Mouse (Mus musculus) liver, embryonic 11.5 days (tissue): Measurements from ENCODE around the gene Itgb6. TPM values are rescaled to one million over a fixed set of nuclear protein-coding genes. Genes with fewer than 3 reads are reported as not detected.

Source experiments
- ATAC-seq: fragments of 200-750 bp; cut with Nextera tagmentation; replicated peaks from 2 replicates; pipeline ENCODE4 v1.8.0; 2017; ENCODE audit warnings: moderate number of reproducible peaks, mild to moderate bottlenecking, moderate TSS enrichment, moderate library complexity; ENCODE audit not compliant: low FRiP score
- DNase-seq: peaks from one replicate; pipeline ENCODE4 v3.0.0-alpha.2; 2017; ENCODE audit warnings: low spot score
- H3K27ac ChIP-seq: fragments of 300-500 bp; sonication (generic); 2 replicates; pipeline ENCODE4 v1.5.1; 2014; ENCODE audit warnings: mild to moderate bottlenecking, low read depth, low read length, control low read depth
- H3K27me3 ChIP-seq: fragments of 300-500 bp; sonication (generic); replicated peaks from 2 replicates; pipeline ENCODE4 v1.6.1; 2014; ENCODE audit warnings: low read length, mixed read lengths; ENCODE audit not compliant: control insufficient read depth, insufficient read depth
- H3K36me3 ChIP-seq: fragments of 300-500 bp; sonication (generic); 2 replicates; pipeline ENCODE4 v1.6.1; 2014; ENCODE audit warnings: mild to moderate bottlenecking, low read length, moderate library complexity, mixed read lengths; ENCODE audit not compliant: control insufficient read depth, insufficient read depth
- H3K4me1 ChIP-seq: fragments of 300-500 bp; sonication (generic); replicated peaks from 2 replicates; pipeline ENCODE4 v1.6.1; 2014; ENCODE audit warnings: low read length, mixed read lengths; ENCODE audit not compliant: control insufficient read depth, insufficient read depth
- H3K4me2 ChIP-seq: fragments of 300-500 bp; sonication (generic); 2 replicates; pipeline ENCODE4 v1.6.1; 2014; ENCODE audit warnings: mild to moderate bottlenecking, control low read depth, moderate library complexity
- H3K4me3 ChIP-seq: fragments of 300-500 bp; sonication (generic); 2 replicates; pipeline ENCODE4 v1.5.1; 2014; ENCODE audit warnings: low read depth, low read length, control low read depth
- H3K9ac ChIP-seq: fragments of 300-500 bp; sonication (generic); 2 replicates; pipeline ENCODE4 v1.6.1; 2014; ENCODE audit warnings: low read depth, low read length, control low read depth
- H3K9me3 ChIP-seq: fragments of 300-500 bp; sonication (generic); 2 replicates; pipeline ENCODE4 v1.6.1; 2016; ENCODE audit warnings: low read length, inconsistent platforms, mixed read lengths; ENCODE audit not compliant: control insufficient read depth
- WGBS: fragments of 180-500 bp; shearing (Covaris S2); extraction: QIAGEN DNeasy Blood & Tissue Kit; methylation state at CpG from one replicate; pipeline ENCODE4 v1.1.7; 2014; 5-methylcytosine and 5-hydroxymethylcytosine counted together
- polyA plus RNA-seq: library from polyadenylated mRNA; unstranded; fragments of >200 nt; fragmentation: Nextera tagmentation; extraction: Ambion mirVana; gene quantifications from 2 replicates; pipeline ENCODE4 v1.2.1, GENCODE M21; 2014

Itgb6 gene
- polyA plus RNA-seq, 1 experiment from 2014 or later: 0.23 TPM

DNA sequence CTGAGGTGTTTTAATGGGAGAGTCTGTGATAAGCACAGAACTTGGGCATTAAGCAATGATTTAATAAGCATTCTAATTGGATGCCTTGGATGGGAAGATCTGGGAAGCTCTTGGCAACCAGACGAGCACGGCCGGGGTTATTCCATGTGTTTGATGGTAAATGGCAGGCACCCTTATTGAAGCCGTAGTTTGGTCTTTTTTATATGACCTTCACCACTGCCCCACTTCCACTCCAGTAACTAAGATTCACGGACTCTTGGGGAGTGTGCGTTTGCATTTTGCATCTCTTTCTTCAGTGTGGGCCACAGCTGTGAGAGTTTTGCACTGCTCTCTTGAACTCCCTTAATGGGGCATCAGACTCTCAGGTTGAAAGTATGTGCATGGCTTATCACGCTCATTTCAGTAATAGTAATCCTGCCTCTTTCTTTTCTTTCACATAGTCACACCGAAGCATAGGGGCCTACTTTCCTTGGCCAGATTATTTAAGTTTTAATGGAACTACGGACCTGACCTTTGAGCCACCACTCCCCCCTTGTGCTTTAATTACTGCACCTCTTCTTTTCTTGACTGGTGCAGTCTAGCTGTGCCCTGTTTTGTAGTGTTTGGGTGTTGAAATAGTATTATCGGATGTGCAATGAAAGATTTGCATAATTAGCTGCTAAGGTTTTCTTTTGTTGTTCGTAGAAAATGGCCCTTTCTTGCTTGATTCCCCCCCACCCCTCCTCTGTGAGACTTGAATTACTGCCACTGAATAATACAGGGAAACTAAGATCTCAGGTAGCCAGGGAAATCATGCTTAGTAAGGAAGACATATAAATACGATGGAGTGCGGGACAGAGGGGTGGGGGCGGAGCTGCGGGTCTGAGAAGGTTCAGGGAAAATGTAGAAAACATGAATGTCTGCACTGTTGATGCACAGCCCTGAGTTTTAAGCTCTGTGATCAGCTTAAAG lies 109.3 kb downstream of the Itgb6 start:
- Histone ChIP-seq H3K4me1 (no peaks in the 10 kb centered on the region), H3K4me3 (no peak overlapping the region), H3K27me3 (no peaks in the 10 kb centered on the region), H3K9me3 (no peaks in the 10 kb centered on the region), H3K27ac (no peak overlapping the region), H3K9ac (no peak overlapping the region), H3K4me2 (no peak overlapping the region), H3K36me3 (no peaks in the 10 kb centered on the region)
- ATAC-seq (no peak), DNase-seq (no peak)
- 89% methylated on average over 15 of the region's 15 CpGs for WGBS

DNA sequence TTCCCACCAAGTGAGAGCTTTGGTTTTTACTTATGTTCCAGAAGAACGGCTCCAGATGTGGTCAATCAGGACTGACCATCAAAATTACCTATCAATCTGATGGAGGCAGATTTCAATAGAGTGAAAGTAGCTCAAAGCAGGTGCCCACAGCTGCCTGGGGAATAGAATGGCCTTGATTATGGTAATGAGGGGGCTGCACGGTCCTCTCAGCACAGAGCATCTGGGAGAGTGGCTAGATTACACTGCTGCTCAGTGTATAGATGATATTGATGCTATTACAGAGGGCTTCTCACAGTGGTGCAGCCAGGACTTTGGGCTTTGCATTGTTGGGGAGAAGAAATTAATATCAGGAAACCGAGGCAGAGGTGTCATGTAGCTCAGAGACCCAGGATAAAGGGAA lies 110.8 kb downstream of the Itgb6 start:
- WGBS: 63% methylated on average over 3 of the region's 3 CpGs
- H3K4me1 ChIP-seq: no peaks in the 10 kb centered on the region
- no peak for ATAC-seq
- H3K9ac ChIP-seq: no peak overlapping the region
- no peak overlapping the region for H3K4me3 ChIP-seq
- H3K27ac ChIP-seq: no peak overlapping the region
- no peaks in the 10 kb centered on the region for H3K36me3 ChIP-seq
- DNase-seq: no peak
- no peaks in the 10 kb centered on the region for H3K9me3 ChIP-seq
- no peak overlapping the region for H3K4me2 ChIP-seq
- no peaks in the 10 kb centered on the region for H3K27me3 ChIP-seq

DNA sequence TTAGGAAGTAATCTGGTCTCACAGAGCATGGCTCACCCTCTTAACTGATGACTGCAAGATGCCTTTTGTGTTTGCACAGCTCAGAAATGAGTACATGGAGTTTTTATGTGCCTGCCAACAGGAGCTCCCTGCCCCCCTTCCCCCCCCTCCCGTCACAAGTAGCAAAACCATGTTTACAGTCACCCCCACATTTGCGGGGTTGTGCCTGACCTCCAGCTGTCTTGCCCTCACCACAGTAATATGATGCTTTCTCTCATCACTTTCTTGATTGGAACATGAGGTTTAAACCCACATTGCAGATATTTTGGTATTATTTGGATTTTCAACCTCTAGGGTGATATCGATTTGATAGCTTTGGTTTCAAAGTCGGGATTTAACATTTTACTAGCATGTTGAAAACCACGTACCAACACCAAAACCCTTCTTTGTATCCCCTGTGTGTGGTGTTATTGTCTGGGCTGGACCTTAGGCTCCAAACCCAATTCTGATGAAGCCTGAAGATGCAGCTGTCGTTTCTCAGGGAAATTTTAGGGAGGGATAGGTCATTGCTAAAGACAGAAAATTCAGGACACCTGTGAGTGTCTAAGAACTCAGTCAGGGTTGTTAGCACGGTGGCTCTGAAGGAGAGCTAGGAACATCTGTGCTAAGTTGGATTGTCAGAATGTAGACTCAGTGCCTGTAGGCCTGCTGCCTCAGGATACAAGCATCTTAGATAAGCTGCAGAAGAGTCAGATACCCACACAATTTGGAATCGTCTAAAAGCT lies 112.8 kb downstream of the Itgb6 start:
- 74% methylated on average over 8 of the region's 8 CpGs for WGBS
- H3K4me3 ChIP-seq: no peak overlapping the region
- H3K9me3 ChIP-seq: no peaks in the 10 kb centered on the region
- no peaks in the 10 kb centered on the region for H3K36me3 ChIP-seq
- H3K9ac ChIP-seq: no peak overlapping the region
- no peak for DNase-seq
- H3K4me2 ChIP-seq: no peak overlapping the region
- no peaks in the 10 kb centered on the region for H3K4me1 ChIP-seq
- ATAC-seq: no peak
- H3K27ac ChIP-seq: no peak overlapping the region
- no peaks in the 10 kb centered on the region for H3K27me3 ChIP-seq

DNA sequence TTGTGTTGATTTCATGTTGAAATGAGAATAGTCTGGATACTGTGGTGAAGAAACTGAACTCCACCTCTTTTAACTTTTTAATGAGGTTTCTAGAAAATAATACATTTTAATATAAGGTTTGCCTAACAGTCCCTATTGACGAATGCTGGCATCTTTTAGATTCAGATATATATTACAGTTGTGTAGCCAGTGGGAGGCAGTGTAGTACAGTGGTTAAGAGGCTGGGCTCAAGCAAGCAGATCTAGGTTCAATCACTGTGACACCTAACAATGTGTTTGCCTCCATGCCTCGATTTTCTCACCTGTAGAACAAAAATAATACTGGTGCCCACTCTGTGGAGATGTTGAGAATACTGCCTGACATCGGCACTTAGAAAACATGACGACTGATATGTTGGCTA lies 114.5 kb downstream of the Itgb6 start:
- ATAC-seq (no peak), DNase-seq (no peak)
- Histone ChIP-seq H3K27me3 (no peaks in the 10 kb centered on the region), H3K4me2 (no peak overlapping the region), H3K36me3 (no peaks in the 10 kb centered on the region), H3K4me3 (no peak overlapping the region), H3K9ac (no peak overlapping the region), H3K27ac (no peak overlapping the region), H3K4me1 (no peaks in the 10 kb centered on the region), H3K9me3 (no peaks in the 10 kb centered on the region)
- WGBS: 72% methylated on average over 4 of the region's 4 CpGs

DNA sequence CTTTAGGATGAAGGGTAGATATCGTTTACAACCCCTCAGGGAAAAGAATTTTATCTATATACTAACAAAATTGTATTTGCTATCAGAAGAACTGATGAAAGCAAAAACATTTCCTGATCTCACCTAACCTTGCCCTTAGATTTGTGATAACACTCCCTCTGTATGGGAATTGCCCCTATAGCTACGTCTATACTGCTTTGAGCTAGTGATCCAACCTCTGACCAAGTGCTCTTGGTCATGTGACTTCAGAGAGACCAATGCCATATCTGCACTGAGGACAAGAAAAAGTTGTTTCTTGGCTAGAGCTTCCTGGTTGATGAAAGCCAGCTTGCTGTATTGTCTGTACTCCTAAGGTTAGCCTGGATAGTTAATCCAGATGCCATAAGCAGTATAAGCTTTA lies 121.1 kb downstream of the Itgb6 start:
- no peak for ATAC-seq
- H3K4me2 ChIP-seq: no peak overlapping the region
- H3K36me3 ChIP-seq: no peaks in the 10 kb centered on the region
- H3K9me3 ChIP-seq: no peaks in the 10 kb centered on the region
- H3K4me1 ChIP-seq: no peaks in the 10 kb centered on the region
- no peak overlapping the region for H3K9ac ChIP-seq
- no peaks in the 10 kb centered on the region for H3K27me3 ChIP-seq
- 78% methylated on average over 2 of the region's 2 CpGs for WGBS
- no peak for DNase-seq
- no peak overlapping the region for H3K4me3 ChIP-seq
- no peak overlapping the region for H3K27ac ChIP-seq

DNA sequence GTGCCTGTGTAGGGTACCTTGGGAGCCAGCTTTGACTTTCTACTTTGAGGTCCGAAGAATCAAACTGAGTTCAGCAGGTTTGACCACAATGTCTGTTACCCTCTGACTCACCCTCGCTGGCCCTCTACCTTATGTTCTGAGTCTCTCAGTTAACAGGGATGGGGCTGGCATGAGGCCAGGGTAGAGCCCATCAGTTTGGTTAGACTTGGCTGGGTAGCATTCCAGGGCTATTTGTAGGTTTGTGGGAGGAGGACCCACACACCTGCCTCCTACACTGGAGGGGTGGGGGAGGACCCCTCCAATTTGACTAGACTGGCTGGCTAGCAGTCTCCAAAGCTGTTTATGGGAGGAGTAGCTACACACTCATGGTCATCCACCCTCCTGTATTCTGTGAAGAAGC lies 121.6 kb downstream of the Itgb6 start:
- H3K4me2 ChIP-seq: no peak overlapping the region
- H3K4me1 ChIP-seq: no peaks in the 10 kb centered on the region
- ATAC-seq (no peak), DNase-seq (no peak)
- no peaks in the 10 kb centered on the region for H3K9me3 ChIP-seq
- H3K27ac ChIP-seq: no peak overlapping the region
- H3K36me3 ChIP-seq: no peaks in the 10 kb centered on the region
- H3K9ac ChIP-seq: no peak overlapping the region
- WGBS: 90% methylated on average over 2 of the region's 2 CpGs
- H3K4me3 ChIP-seq: no peak overlapping the region
- H3K27me3 ChIP-seq: no peaks in the 10 kb centered on the region

DNA sequence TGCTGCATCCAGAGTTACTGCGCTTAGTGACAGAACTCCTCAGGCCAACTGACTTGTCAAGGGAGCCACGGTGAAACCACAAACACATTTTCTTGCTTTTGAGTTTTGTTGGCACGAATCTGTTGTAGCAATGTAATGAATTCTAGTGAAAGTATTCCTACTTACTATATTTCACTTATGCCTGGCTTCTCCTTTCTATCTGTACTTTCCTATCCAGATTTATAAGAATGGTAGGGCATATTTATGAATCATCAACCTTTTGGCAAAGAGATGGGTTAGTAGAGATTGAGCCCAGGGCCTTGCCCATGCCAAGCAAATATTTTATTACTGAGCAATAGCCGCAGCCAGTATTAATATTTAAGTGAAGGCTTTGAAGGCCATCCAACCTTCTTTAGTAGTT lies 139.0 kb downstream of the Itgb6 start:
- no peaks in the 10 kb centered on the region for H3K4me1 ChIP-seq
- no peaks in the 10 kb centered on the region for H3K9me3 ChIP-seq

DNA sequence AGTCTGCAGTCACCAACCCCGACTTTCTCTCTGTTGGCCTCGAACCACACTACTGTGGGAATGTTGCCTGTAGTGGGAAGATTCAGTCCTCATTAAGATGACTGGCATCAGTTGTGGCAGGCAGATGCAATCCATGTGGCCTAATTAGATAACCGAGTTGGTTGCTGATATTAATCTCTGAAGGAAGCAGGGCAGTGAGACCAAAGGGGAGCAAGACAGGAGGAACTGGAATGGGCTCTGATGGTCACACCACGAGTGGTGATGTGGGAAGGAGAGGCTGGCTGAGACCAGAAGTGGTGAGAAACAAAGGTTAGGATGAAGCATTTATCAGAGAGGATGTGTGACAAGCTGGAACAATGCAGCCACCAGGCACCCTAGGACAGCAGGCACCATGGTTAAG lies 167.9 kb downstream of the Itgb6 start:
- no peaks in the 10 kb centered on the region; the same call in 1 of the 2 replicates for H3K27me3 ChIP-seq
- H3K27ac ChIP-seq: no peak overlapping the region
- 41% methylated on average over 4 of the region's 4 CpGs for WGBS
- H3K9me3 ChIP-seq: no peaks in the 10 kb centered on the region
- H3K4me2 ChIP-seq: no peak overlapping the region
- DNase-seq (no peak), ATAC-seq (no peak)
- H3K36me3 ChIP-seq: no peaks in the 10 kb centered on the region
- H3K4me1 ChIP-seq: peaks cover 5% of the 10 kb centered on the region
- no peak overlapping the region for H3K9ac ChIP-seq
- H3K4me3 ChIP-seq: no peak overlapping the region

More for the DNA sequence above, 139.0 kb downstream of the Itgb6 start:
- ATAC-seq (no peak), DNase-seq (no peak)
- Histone ChIP-seq H3K27ac (no peak overlapping the region), H3K36me3 (no peaks in the 10 kb centered on the region), H3K4me2 (no peak overlapping the region), H3K27me3 (no peaks in the 10 kb centered on the region), H3K4me3 (no peak overlapping the region), H3K9ac (no peak overlapping the region)
- WGBS: 85% methylated on average over 4 of the region's 4 CpGs
